Mouse (Mus musculus) heart, embryonic 10.5 days (tissue): ENCODE results near the gene Olfr1212. TPM values are rescaled to one million over a fixed set of nuclear protein-coding genes. Genes with fewer than 3 reads are reported as not detected.

Source experiments
- DNase-seq: peaks from one replicate; pipeline ENCODE4 v3.0.0-alpha.2; 2017; ENCODE audit warnings: low spot score
- H3K27ac ChIP-seq: fragments of 300-500 bp; sonication (generic); 2 replicates; pipeline ENCODE4 v1.5.1; 2016; ENCODE audit warnings: mild to moderate bottlenecking
- H3K27me3 ChIP-seq: fragments of 300-500 bp; sonication (generic); 2 replicates; pipeline ENCODE4 v1.6.1; 2016; ENCODE audit warnings: mild to moderate bottlenecking; ENCODE audit not compliant: poor library complexity, insufficient read depth, severe bottlenecking
- H3K36me3 ChIP-seq: fragments of 300-500 bp; sonication (generic); 2 replicates; pipeline ENCODE4 v1.6.1; 2016; ENCODE audit warnings: mild to moderate bottlenecking, moderate library complexity
- H3K4me1 ChIP-seq: fragments of 300-500 bp; sonication (generic); 2 replicates; pipeline ENCODE4 v1.6.1; 2016; ENCODE audit warnings: mild to moderate bottlenecking
- H3K4me3 ChIP-seq: fragments of 300-500 bp; sonication (generic); 2 replicates; pipeline ENCODE4 v1.5.1; 2016; ENCODE audit warnings: mild to moderate bottlenecking, moderate library complexity
- H3K9me3 ChIP-seq: fragments of 300-500 bp; sonication (generic); 2 replicates; pipeline ENCODE4 v1.6.1; 2016; ENCODE audit warnings: mild to moderate bottlenecking, moderate library complexity
- WGBS: fragments of 180-500 bp; shearing (Covaris S2); methylation state at CpG from one replicate; pipeline ENCODE4 v1.1.7; 2016; 5-methylcytosine and 5-hydroxymethylcytosine counted together
- polyA plus RNA-seq: library from polyadenylated mRNA; unstranded; fragments of >200 nt; fragmentation: Nextera tagmentation; extraction: Ambion mirVana; gene quantifications from 2 replicates; pipeline ENCODE4 v1.2.1, GENCODE M21; 2016

The Olfr1212 gene
- not detected in 2 replicates for polyA plus RNA-seq

GRCm38 (mm10) chr2:88953669-88954068 is at the start of gene Olfr1212:
TSS of gene Olfr1212 (plus strand) at chr2:88953969.
- Histone ChIP-seq H3K27me3 (no peaks in the 10 kb centered on the region), H3K4me3 (no peak within 1 kb of the TSS), H3K9me3 (no peaks in the 10 kb centered on the region), H3K27ac (no peak within 1 kb of the TSS), H3K36me3 (no peaks in the 10 kb centered on the region), H3K4me1 (no peaks in the 10 kb centered on the region)
- no peak for DNase-seq

GRCm38 (mm10) chr2:88915057-88915456 is 38.7 kb upstream of the Olfr1212 start, which contains the start of gene Olfr1209:
TSS of gene Olfr1209 (minus strand) at chr2:88915157.
- Histone ChIP-seq H3K4me3 (no peak within 1 kb of the TSS), H3K9me3 (no peaks in the 10 kb centered on the region), H3K27me3 (no peaks in the 10 kb centered on the region), H3K4me1 (no peaks in the 10 kb centered on the region), H3K27ac (no peak within 1 kb of the TSS), H3K36me3 (no peaks in the 10 kb centered on the region)
- 89% methylated on average over 3 of the region's 3 CpGs for WGBS
- DNase-seq, result no peak

- 81% methylated on average over 1 of the region's 1 CpGs for WGBS
- no peak for DNase-seq
- H3K27ac ChIP-seq, result no peak within 1 kb of the TSS
- no peaks in the 10 kb centered on the region for H3K27me3 ChIP-seq
- no peaks in the 10 kb centered on the region for H3K4me1 ChIP-seq
- no peak within 1 kb of the TSS for H3K4me3 ChIP-seq
- H3K36me3 ChIP-seq, result no peaks in the 10 kb centered on the region
- no peaks in the 10 kb centered on the region for H3K9me3 ChIP-seq
Observed at GRCm38 (mm10) chr2:88938011-88938410, 15.8 kb upstream of the Olfr1212 start, which contains the start of gene Olfr1211. TSS of gene Olfr1211 (minus strand) at chr2:88938111.

GRCm38 (mm10) chr2:88980181-88980580 is 26.4 kb downstream of the Olfr1212 start, which contains the start of gene Gm13762:
TSS of gene Gm13762 (minus strand) at chr2:88980281.
- DNase-seq, result no peak
- 74% methylated on average over 1 of the region's 1 CpGs for WGBS

GRCm38 (mm10) chr2:88992553-88992952 is 38.8 kb downstream of the Olfr1212 start, which contains the start of gene Olfr1214:
TSS of gene Olfr1214 (minus strand) at chr2:88992653.
- Histone ChIP-seq H3K27me3 (no peaks in the 10 kb centered on the region), H3K4me1 (no peaks in the 10 kb centered on the region), H3K9me3 (no peaks in the 10 kb centered on the region), H3K36me3 (no peaks in the 10 kb centered on the region), H3K4me3 (no peak within 1 kb of the TSS), H3K27ac (no peak within 1 kb of the TSS)
- 80% methylated on average over 1 of the region's 1 CpGs for WGBS
- no peak for DNase-seq

More at GRCm38 (mm10) chr2:88980181-88980580, 26.4 kb downstream of the Olfr1212 start, which contains the start of gene Gm13762:
- Histone ChIP-seq H3K27me3 (no peaks in the 10 kb centered on the region), H3K4me1 (no peaks in the 10 kb centered on the region), H3K27ac (no peak within 1 kb of the TSS), H3K9me3 (no peaks in the 10 kb centered on the region), H3K4me3 (no peak within 1 kb of the TSS), H3K36me3 (no peaks in the 10 kb centered on the region)

GRCm38 (mm10) chr2:89006873-89007272 is 53.1 kb downstream of the Olfr1212 start, which contains the start of gene Olfr1215:
TSS of gene Olfr1215 (minus strand) at chr2:89006973.
- Histone ChIP-seq H3K4me1 (no peaks in the 10 kb centered on the region), H3K27ac (no peak within 1 kb of the TSS), H3K4me3 (no peak within 1 kb of the TSS), H3K36me3 (no peaks in the 10 kb centered on the region), H3K9me3 (no peaks in the 10 kb centered on the region), H3K27me3 (no peaks in the 10 kb centered on the region)
- whole genome bisulfite sequencing, result 71% methylated on average over 2 of the region's 2 CpGs
- DNase-seq, result no peak

Other genes starting within 250 kb of the Olfr1212 start
- not detected in 2 replicates for gene Olfr1196, start 249.4 kb upstream of the Olfr1212 start, polyA plus RNA-seq
- gene Olfr1197, start 221.6 kb upstream of the Olfr1212 start, polyA plus RNA-seq, result not detected in 2 replicates
- gene Olfr1198, start 202.6 kb upstream of the Olfr1212 start, polyA plus RNA-seq, result not detected in 2 replicates
- gene Olfr1199, start 193.5 kb upstream of the Olfr1212 start, polyA plus RNA-seq, result not detected in 2 replicates
- not detected in 2 replicates for gene Olfr1200, start 183.5 kb upstream of the Olfr1212 start, polyA plus RNA-seq
- not detected in 2 replicates for gene Olfr1201, start 160.9 kb upstream of the Olfr1212 start, polyA plus RNA-seq
- gene Olfr1202, start 139.5 kb upstream of the Olfr1212 start, polyA plus RNA-seq, result not detected in 2 replicates
- gene Olfr1205, start 124.2 kb upstream of the Olfr1212 start, polyA plus RNA-seq, result not detected in 2 replicates
- not detected in 2 replicates for gene Olfr1204, start 104.7 kb upstream of the Olfr1212 start, polyA plus RNA-seq
- not detected in 2 replicates for gene Olfr1206, start 90.7 kb upstream of the Olfr1212 start, polyA plus RNA-seq
- gene Olfr1208, start 51.7 kb upstream of the Olfr1212 start, polyA plus RNA-seq, result not detected in 2 replicates
- gene Olfr1209, start 38.8 kb upstream of the Olfr1212 start, polyA plus RNA-seq, result not detected in 2 replicates
- not detected in 2 replicates for gene Olfr1211, start 15.9 kb upstream of the Olfr1212 start, polyA plus RNA-seq
- gene Gm13762, start 26.3 kb downstream of the Olfr1212 start, polyA plus RNA-seq, result not detected in 2 replicates
- not detected in 2 replicates for gene Olfr1214, start 38.7 kb downstream of the Olfr1212 start, polyA plus RNA-seq
- not detected in 2 replicates for gene Olfr1215, start 53.0 kb downstream of the Olfr1212 start, polyA plus RNA-seq
- gene Olfr1216, start 64.4 kb downstream of the Olfr1212 start, polyA plus RNA-seq, result not detected in 2 replicates
- not detected in 2 replicates for gene Olfr1217, start 78.1 kb downstream of the Olfr1212 start, polyA plus RNA-seq
- not detected in 2 replicates for gene Olfr1218, start 107.2 kb downstream of the Olfr1212 start, polyA plus RNA-seq
- gene Olfr1219, start 129.5 kb downstream of the Olfr1212 start, polyA plus RNA-seq, result not detected in 2 replicates
- gene Olfr1220, start 152.9 kb downstream of the Olfr1212 start, polyA plus RNA-seq, result not detected in 2 replicates
- not detected in 2 replicates for gene Olfr1221, start 163.3 kb downstream of the Olfr1212 start, polyA plus RNA-seq
- gene Olfr1222, start 179.1 kb downstream of the Olfr1212 start, polyA plus RNA-seq, result not detected in 2 replicates
- gene Olfr1223, start 197.6 kb downstream of the Olfr1212 start, polyA plus RNA-seq, result not detected in 2 replicates
- not detected in 2 replicates for gene Olfr1224-ps1, start 210.1 kb downstream of the Olfr1212 start, polyA plus RNA-seq
- gene Olfr1225, start 220.7 kb downstream of the Olfr1212 start, polyA plus RNA-seq, result not detected in 2 replicates
- gene Olfr1226, start 246.1 kb downstream of the Olfr1212 start, polyA plus RNA-seq, result not detected in 2 replicates